Mouse (Mus musculus): ENCODE measurements around the gene Ecm1. TPM values are rescaled to one million over a fixed set of nuclear protein-coding genes. Genes with fewer than 3 reads are reported as not detected.
A peak's percentile ranks its signal among the peaks of the same experiment; 100 is the strongest.
"Not testable (repeated sequence)": the region's sequence is repeated elsewhere in the genome, so short reads cannot be mapped to it uniquely, and the experiment has no call there.

Ecm1 gene
- polyA plus RNA-seq, 1 experiment from 2014 or later: 107 TPM

DNA sequence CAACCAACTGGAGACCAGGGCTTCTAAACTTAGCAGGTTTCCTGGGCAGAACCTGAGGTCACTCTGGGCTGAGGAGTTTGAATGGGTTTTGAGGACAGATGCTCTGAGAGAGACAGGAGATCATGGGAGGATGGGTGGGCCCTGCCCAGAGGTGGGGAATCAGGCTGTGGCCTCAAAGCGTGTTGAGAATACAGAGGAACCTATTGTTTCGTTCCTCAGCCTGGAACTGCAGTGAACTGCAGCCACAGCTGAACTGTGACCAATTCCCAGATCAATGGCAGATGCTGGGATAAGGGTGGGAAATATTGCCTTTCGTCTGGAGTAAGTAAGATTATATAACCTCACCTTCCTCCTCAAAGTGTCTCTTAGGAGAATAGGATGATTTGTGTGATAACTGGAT is 43.6 kb downstream of the Ecm1 start:
- TF ChIP-seq CTCF (IDR thresholded peaks at IDR 0.05) (no peak), EP300 (IDR thresholded peaks at IDR 0.05) (no peak)
- ATAC-seq: no peak
- H3K27ac ChIP-seq (ENCODE audit: low read length): peak overlapping the region; percentile 74
- WGBS: 59% methylated on average over 3 of the region's 3 CpGs
- H3K9me3 ChIP-seq (ENCODE audit: low read length): no peaks in the 10 kb centered on the region
- H3K4me3 ChIP-seq (ENCODE audit: low read depth, low read length): no peak overlapping the region
- H3K27me3 ChIP-seq (replicated peaks; ENCODE audit: insufficient read depth, low read length): no peaks in the 10 kb centered on the region
- no peaks in the 10 kb centered on the region for H3K36me3 ChIP-seq (ENCODE audit: insufficient read depth, low read length)
- H3K9ac ChIP-seq (replicated peaks; ENCODE audit: low read depth): no peak overlapping the region
- peaks cover 32% of the 10 kb centered on the region; the same call in 1 of the 2 replicates for H3K4me1 ChIP-seq (ENCODE audit: insufficient read depth, low read depth, low read length)
- DNase-seq (ENCODE audit: low spot score): no peak
- no peak overlapping the region for H3K4me2 ChIP-seq (replicated peaks; ENCODE audit: low read depth, low read length)

DNA sequence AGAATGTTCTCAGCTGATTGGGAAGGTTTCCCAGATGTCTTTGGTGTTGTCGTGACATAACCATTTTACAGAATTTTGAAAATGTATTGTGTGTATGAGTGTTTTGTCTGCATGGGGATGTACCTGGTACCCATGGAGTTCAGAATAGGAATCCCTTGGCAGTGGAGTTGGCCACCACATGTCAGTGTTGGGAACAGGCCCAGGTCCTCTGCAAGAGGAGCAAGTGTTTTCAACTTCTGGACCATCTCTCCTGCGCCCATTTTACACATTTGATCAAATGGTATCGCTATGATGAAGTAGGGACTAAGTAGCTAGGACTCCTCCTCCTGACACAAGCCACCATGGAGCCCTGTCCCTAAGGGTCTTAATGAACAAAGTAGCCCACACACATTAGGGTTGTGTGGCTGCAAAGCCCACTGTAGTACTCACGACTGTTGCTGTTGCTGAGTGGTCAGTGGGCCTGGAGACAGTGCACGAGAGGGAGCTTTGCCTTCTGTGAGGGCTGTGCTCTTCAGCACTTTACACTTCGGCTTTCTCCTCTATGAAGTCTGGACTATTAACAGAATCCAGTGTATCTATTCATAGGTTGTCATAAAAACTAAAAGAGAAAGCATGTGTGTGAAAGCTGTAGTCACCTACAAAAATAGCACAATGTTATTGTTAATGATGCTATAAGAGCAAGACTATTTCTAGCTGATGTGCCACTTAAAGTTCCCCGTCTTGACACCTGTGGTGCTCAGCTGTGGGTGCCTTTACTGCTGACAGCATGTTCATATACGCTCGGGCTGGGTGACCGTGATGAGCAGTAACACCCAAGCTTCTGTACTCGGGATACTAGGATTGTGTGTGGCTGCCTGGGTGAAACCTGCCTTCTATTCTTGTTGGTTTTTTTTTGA is 44.3 kb downstream of the Ecm1 start:
- Histone ChIP-seq H3K4me1 (ENCODE audit: insufficient read depth, low read depth, low read length) (peaks cover 29% of the 10 kb centered on the region; the same call in 1 of the 2 replicates), H3K9me3 (ENCODE audit: low read length) (no peaks in the 10 kb centered on the region), H3K27ac (ENCODE audit: low read length) (no peak overlapping the region), H3K4me3 (ENCODE audit: low read depth, low read length) (no peak overlapping the region), H3K27me3 (replicated peaks; ENCODE audit: insufficient read depth, low read length) (no peaks in the 10 kb centered on the region), H3K4me2 (replicated peaks; ENCODE audit: low read depth, low read length) (no peak overlapping the region), H3K9ac (replicated peaks; ENCODE audit: low read depth) (no peak overlapping the region), H3K36me3 (ENCODE audit: insufficient read depth, low read length) (no peaks in the 10 kb centered on the region)
- 84% methylated on average over 11 of the region's 11 CpGs for WGBS
- DNase-seq (ENCODE audit: low spot score) (peak; percentile 4), ATAC-seq (no peak)
- no peak for TF ChIP-seq EP300 (IDR thresholded peaks at IDR 0.05)
- TF ChIP-seq CTCF (IDR thresholded peaks at IDR 0.05): no peak

DNA sequence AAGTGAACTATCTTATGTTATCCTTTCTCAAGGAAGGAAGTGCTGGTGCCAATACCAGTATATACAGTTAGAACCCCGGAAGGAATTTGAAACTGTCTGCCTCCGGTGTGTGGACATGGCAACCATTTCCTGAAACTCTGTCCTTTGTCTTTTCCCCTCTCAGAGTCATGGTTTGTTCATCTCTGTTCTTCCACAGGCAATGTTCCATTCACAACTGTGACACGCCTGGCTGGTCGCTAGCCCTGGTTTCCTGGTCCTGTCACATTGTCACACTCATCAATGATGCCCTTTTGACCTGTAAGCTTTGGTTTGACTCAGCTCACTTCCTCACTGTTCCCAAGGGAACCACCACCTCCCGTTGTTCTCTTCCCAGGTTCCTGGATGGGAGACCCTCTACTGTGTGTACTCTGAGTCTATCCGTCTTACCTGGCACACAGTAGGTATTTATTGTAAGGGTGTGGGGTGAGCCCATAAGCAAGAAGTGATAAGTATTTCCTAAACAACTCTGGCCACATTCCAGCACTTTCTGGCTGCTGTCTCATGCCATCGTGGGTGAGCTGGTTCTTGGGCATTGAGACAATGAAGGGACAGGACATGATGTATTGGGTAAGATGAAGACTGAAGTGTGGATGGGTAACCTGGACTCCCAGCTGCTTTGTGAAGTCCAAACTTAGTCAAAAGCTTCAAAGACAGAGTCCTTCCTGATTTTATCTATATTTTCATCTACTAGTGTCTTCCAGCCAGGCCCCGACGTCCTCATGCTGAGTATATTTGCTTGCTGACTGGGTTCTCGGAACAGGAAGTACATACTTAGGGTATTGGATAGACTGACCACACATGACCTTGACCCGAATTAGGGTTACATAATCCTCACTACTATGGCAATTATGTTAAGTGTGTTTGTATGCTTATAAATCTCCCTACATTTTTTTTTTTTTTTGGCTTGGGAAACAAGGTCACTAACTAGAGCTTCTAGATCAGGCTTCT is 45.3 kb downstream of the Ecm1 start:
- 33% methylated on average over 11 of the region's 11 CpGs for WGBS
- H3K27me3 ChIP-seq (replicated peaks; ENCODE audit: insufficient read depth, low read length): no peaks in the 10 kb centered on the region
- peaks cover 29% of the 10 kb centered on the region; the same call in 1 of the 2 replicates for H3K4me1 ChIP-seq (ENCODE audit: insufficient read depth, low read depth, low read length)
- peak; percentile 66 for ATAC-seq
- no peaks in the 10 kb centered on the region for H3K36me3 ChIP-seq (ENCODE audit: insufficient read depth, low read length)
- no peak overlapping the region for H3K9ac ChIP-seq (replicated peaks; ENCODE audit: low read depth)
- peak; percentile 86 for DNase-seq (ENCODE audit: low spot score)
- H3K4me3 ChIP-seq (ENCODE audit: low read depth, low read length): no peak overlapping the region
- H3K4me2 ChIP-seq (replicated peaks; ENCODE audit: low read depth, low read length): no peak overlapping the region
- H3K27ac ChIP-seq (ENCODE audit: low read length): peak overlapping the region; percentile 78
- peak; percentile 97 for TF ChIP-seq EP300 (IDR thresholded peaks at IDR 0.05)
- no peak for TF ChIP-seq CTCF (IDR thresholded peaks at IDR 0.05)
- no peaks in the 10 kb centered on the region for H3K9me3 ChIP-seq (ENCODE audit: low read length)

DNA sequence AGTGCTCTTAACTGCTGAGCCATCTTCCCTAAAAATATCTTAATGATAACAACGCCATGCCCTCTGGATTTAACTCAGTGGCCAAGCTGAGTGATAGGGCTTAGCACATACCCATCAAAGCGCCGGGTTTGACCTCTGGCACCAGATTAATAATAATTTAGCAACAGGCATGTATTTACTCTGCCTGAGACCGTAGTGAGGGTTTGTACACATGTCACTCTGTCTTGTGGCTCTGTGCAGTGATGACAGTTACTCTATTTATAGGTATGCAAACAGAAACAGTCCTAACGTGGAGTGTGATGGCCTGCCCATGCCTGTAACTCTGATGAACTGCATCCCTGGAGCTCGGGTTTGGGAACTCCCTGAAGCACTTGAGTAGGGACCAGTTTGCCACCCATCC is 46.7 kb downstream of the Ecm1 start:
- Histone ChIP-seq H3K4me2 (replicated peaks; ENCODE audit: low read depth, low read length) (no peak overlapping the region), H3K4me1 (ENCODE audit: insufficient read depth, low read depth, low read length) (peaks cover 29% of the 10 kb centered on the region; the same call in 1 of the 2 replicates), H3K36me3 (ENCODE audit: insufficient read depth, low read length) (no peaks in the 10 kb centered on the region), H3K9ac (replicated peaks; ENCODE audit: low read depth) (no peak overlapping the region), H3K4me3 (ENCODE audit: low read depth, low read length) (no peak overlapping the region), H3K27ac (ENCODE audit: low read length) (no peak overlapping the region), H3K27me3 (replicated peaks; ENCODE audit: insufficient read depth, low read length) (no peaks in the 10 kb centered on the region), H3K9me3 (ENCODE audit: low read length) (no peaks in the 10 kb centered on the region)
- 50% methylated on average over 6 of the region's 6 CpGs for WGBS
- ATAC-seq: no peak
- DNase-seq (ENCODE audit: low spot score): peak; percentile 47
- no peak; the same call in 1 of the 2 replicates for TF ChIP-seq EP300 (IDR thresholded peaks at IDR 0.05)
- no peak for TF ChIP-seq CTCF (IDR thresholded peaks at IDR 0.05)

DNA sequence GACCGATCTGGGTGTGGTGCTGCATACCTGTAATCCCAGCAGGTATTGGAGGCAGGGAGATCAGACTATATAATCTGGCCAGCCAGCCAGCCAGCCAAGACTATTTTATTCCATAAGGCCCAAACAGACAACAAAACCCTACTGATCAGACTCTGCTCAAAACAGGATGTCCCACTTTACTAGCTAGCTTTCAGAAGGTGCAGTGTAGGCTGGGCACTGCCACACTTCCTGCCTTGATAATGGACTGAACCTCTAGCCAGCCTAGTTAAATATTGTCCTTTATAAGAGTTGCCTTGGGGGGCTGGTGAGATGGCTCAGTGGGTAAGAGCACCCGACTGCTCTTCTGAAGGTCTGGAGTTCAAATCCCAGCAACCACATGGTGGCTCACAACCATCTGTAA is 48.8 kb downstream of the Ecm1 start:
- H3K27ac ChIP-seq (ENCODE audit: low read length): peak overlapping the region; percentile 74
- H3K4me3 ChIP-seq (ENCODE audit: low read depth, low read length); DNase-seq (ENCODE audit: low spot score); H3K9ac ChIP-seq (replicated peaks; ENCODE audit: low read depth); H3K36me3 ChIP-seq (ENCODE audit: insufficient read depth, low read length); H3K27me3 ChIP-seq (replicated peaks; ENCODE audit: insufficient read depth, low read length); H3K9me3 ChIP-seq (ENCODE audit: low read length); ATAC-seq; H3K4me2 ChIP-seq (replicated peaks; ENCODE audit: low read depth, low read length): not testable (repeated sequence)
- peaks cover 19% of the 10 kb centered on the region; the same call in 1 of the 2 replicates for H3K4me1 ChIP-seq (ENCODE audit: insufficient read depth, low read depth, low read length)
- WGBS: 84% methylated on average over 2 of the region's 2 CpGs

DNA sequence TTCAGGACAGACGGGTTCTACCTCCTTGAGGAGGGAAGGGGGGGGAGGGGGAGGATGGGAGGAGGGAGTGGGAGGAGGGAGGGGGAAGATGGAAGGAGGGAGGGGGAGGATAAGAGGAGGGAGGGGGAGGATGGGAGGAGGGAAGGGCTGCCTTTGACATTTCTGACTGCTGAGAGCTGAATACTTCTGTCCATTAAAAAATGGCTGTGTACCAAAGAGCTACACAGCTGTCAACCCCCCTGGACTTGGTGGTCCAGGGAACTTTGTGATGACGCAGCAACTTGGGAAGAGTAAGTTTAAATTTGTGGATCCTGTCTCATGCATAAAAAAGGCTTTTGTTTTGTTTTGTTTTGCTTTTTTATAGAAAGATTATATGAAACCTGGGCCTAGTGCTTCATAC is 49.4 kb downstream of the Ecm1 start:
- TF ChIP-seq EP300 (IDR thresholded peaks at IDR 0.05) (no peak), CTCF (IDR thresholded peaks at IDR 0.05) (no peak)
- H3K4me1 ChIP-seq (ENCODE audit: insufficient read depth, low read depth, low read length): peaks cover 21% of the 10 kb centered on the region; the same call in 1 of the 2 replicates
- H3K9me3 ChIP-seq (ENCODE audit: low read length): no peaks in the 10 kb centered on the region
- peak overlapping the region; percentile 74 for H3K27ac ChIP-seq (ENCODE audit: low read length)
- H3K9ac ChIP-seq (replicated peaks; ENCODE audit: low read depth): no peak overlapping the region
- DNase-seq (ENCODE audit: low spot score) (peak; percentile 70), ATAC-seq (no peak)
- no peak overlapping the region for H3K4me2 ChIP-seq (replicated peaks; ENCODE audit: low read depth, low read length)
- H3K4me3 ChIP-seq (ENCODE audit: low read depth, low read length): no peak overlapping the region
- H3K27me3 ChIP-seq (replicated peaks; ENCODE audit: insufficient read depth, low read length): no peaks in the 10 kb centered on the region
- WGBS: 22% methylated on average over 2 of the region's 2 CpGs
- H3K36me3 ChIP-seq (ENCODE audit: insufficient read depth, low read length): no peaks in the 10 kb centered on the region

Data from lung, postnatal 0 days (tissue).